ENCODE assay signal across 8 mouse cellular contexts in the genomic region with DNA sequence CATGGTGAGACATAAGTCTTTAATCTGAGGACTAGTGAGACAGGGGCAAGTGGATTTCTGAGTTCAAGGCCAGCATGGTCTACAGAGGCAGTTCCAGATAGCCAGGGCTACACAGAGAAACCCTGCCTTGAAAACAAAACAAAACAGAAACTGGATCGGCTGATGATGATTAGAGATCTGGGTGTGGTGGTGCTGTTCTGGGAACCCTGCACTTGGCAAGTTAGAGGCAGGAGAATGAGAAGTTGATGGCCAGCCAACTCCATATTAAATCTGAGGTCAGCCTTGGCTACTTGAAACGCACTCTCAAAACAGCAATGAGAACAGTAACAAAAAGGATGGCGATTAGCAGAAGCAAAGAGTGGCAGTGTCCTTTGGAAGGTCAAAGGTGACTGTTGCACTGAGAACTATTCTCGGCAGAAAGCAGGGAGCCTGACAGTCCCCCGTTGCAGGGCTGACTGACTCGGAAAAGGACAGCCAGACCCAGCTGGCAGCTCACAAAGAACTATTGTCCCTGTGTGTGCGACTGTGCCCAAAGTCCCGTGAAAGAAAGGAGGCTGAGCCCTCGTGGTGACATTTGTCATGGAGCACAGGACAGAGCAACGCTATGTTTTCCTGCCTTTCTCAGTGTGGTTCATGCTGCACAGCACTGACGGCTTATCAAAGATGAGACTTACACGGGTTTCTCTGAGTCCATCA. TPM values are rescaled to one million over a fixed set of nuclear protein-coding genes. Genes with fewer than 3 reads are reported as not detected.
A peak's percentile ranks its signal among the peaks of the same experiment; 100 is the strongest.
DNase-seq lines count a peak whose midpoint lies in the region; ATAC-seq and TF ChIP-seq lines count a peak whose summit lies in the region.
"Had no signal": no experiment of that assay in that cellular context is flagged by ENCODE, and none has a peak within 500 bp of the region (broad histone marks: within the 10 kb centered on the region; RNA-seq: fewer than 3 reads in every experiment).

No protein-coding gene starts in this region.

- no peak overlapping the region for H3K4me3 ChIP-seq in liver, adult 2 months (ENCODE audit: insufficient read depth, low read depth, low read length)
- H3K4me3 ChIP-seq in embryonic facial prominence, embryonic 14.5 days (ENCODE audit: low read depth, low read length), result no peak overlapping the region
- no peak overlapping the region for H3K4me3 ChIP-seq in stomach, embryonic 16.5 days (replicated peaks; ENCODE audit: low read length)
- H3K4me3 ChIP-seq: lung, embryonic 15.5 days had no signal

- no peaks in the 10 kb centered on the region for H3K36me3 ChIP-seq in liver, adult 2 months (ENCODE audit: control insufficient read depth, insufficient read depth, low read length)
- H3K36me3 ChIP-seq in embryonic facial prominence, embryonic 14.5 days (ENCODE audit: control insufficient read depth, insufficient read depth, low read length), result no peaks in the 10 kb centered on the region
- H3K36me3 ChIP-seq in stomach, embryonic 16.5 days (ENCODE audit: control insufficient read depth, insufficient read depth, low read length), result no peaks in the 10 kb centered on the region
- H3K36me3 ChIP-seq: lung, embryonic 15.5 days had no signal

- peaks cover 5% of the 10 kb centered on the region for H3K4me1 ChIP-seq in liver, adult 2 months (ENCODE audit: control insufficient read depth, insufficient read depth, low read length)
- no peaks in the 10 kb centered on the region for H3K4me1 ChIP-seq in embryonic facial prominence, embryonic 14.5 days (ENCODE audit: control insufficient read depth, insufficient read depth, low read length)
- H3K4me1 ChIP-seq in stomach, embryonic 16.5 days (ENCODE audit: control insufficient read depth, insufficient read depth, low read length), result 0 out of 2 replicates have a peak, but pooled peaks cover 3% of the 10 kb centered on the region
- H3K4me1 ChIP-seq: lung, embryonic 15.5 days had no signal

- H3K4me2 ChIP-seq in embryonic facial prominence, embryonic 14.5 days (ENCODE audit: low read depth, low read length), result no peak overlapping the region
- H3K4me2 ChIP-seq in stomach, embryonic 16.5 days (ENCODE audit: low read depth, low read length), result no peak overlapping the region
- H3K4me2 ChIP-seq: lung, embryonic 15.5 days had no signal

- H3K79me2 ChIP-seq in liver, adult 2 months (ENCODE audit: control insufficient read depth, insufficient read depth, low read length), result no peaks in the 10 kb centered on the region

- H3K9me3 ChIP-seq in embryonic facial prominence, embryonic 14.5 days (ENCODE audit: control insufficient read depth, low read length), result no peaks in the 10 kb centered on the region
- no peaks in the 10 kb centered on the region for H3K9me3 ChIP-seq in stomach, embryonic 16.5 days (replicated peaks; ENCODE audit: control insufficient read depth, low read length)
- H3K9me3 ChIP-seq: lung, embryonic 15.5 days had no signal

- 17% methylated on average over 12 of the region's 12 CpGs for WGBS in liver, adult 2 months
- WGBS in embryonic facial prominence, embryonic 14.5 days, result 15% methylated on average over 12 of the region's 12 CpGs
- WGBS in stomach, embryonic 16.5 days, result 37% methylated on average over 12 of the region's 12 CpGs

- ATAC-seq in embryonic facial prominence, embryonic 14.5 days (ENCODE audit: low read depth), result peak; percentile 63; the same call in 1 of the 2 replicates
- ATAC-seq in stomach, embryonic 16.5 days (ENCODE audit: insufficient read depth, low FRiP score), result peak; percentile 50; the same call in 1 of the 2 replicates

- peak; percentile 34 for DNase-seq in liver, adult 2 months (ENCODE audit: extremely low read depth, low read depth, low spot score)
- no peak for DNase-seq in liver
- peak; percentile 57 for DNase-seq in embryonic facial prominence, embryonic 14.5 days (ENCODE audit: low spot score)
- peak; percentile 35 to 36 for DNase-seq in layer of hippocampus, postnatal 10 days (ENCODE audit: low spot score in 2 of 2)
- DNase-seq in lung, postnatal 14 days, result no peak
- DNase-seq in natural killer cell, adult 2 months (ENCODE audit: low spot score in 2 of 2), result no peak

- no peak for TF ChIP-seq CTCF in liver, adult 2 months (IDR thresholded peaks at IDR 0.05; ENCODE audit: low read depth, low read length)

- H3K27me3 ChIP-seq in liver, adult 2 months (ENCODE audit: control insufficient read depth, insufficient read depth, low read length), result no peaks in the 10 kb centered on the region
- no peaks in the 10 kb centered on the region for H3K27me3 ChIP-seq in embryonic facial prominence, embryonic 14.5 days (replicated peaks; ENCODE audit: control insufficient read depth, insufficient read depth, low read length)
- no peaks in the 10 kb centered on the region for H3K27me3 ChIP-seq in stomach, embryonic 16.5 days (ENCODE audit: control insufficient read depth, insufficient read depth, low read length)
- H3K27me3 ChIP-seq: lung, embryonic 15.5 days had no signal

- peak overlapping the region; percentile 19; the same call in 1 of the 2 replicates for H3K27ac ChIP-seq in liver, adult 2 months (replicated peaks; ENCODE audit: insufficient read depth, low read depth, low read length)
- no peak overlapping the region for H3K27ac ChIP-seq in embryonic facial prominence, embryonic 14.5 days (replicated peaks; ENCODE audit: low read depth, low read length)
- H3K27ac ChIP-seq in stomach, embryonic 16.5 days (ENCODE audit: low read length), result no peak overlapping the region
- H3K27ac ChIP-seq: lung, embryonic 15.5 days had no signal

- TF ChIP-seq POLR2A in liver, adult 2 months (IDR thresholded peaks at IDR 0.05; ENCODE audit: extremely low read depth, insufficient read depth, low read length), result no peak

- peak overlapping the region; percentile 30; the same call in 1 of the 2 replicates for H3K9ac ChIP-seq in liver, adult 2 months (ENCODE audit: low read depth, low read length)
- no peak overlapping the region for H3K9ac ChIP-seq in embryonic facial prominence, embryonic 14.5 days (ENCODE audit: low read depth, low read length)
- H3K9ac ChIP-seq in stomach, embryonic 16.5 days (ENCODE audit: low read length), result no peak overlapping the region
- H3K9ac ChIP-seq: lung, embryonic 15.5 days had no signal

RNA-seq across cellular contexts. Expression of a gene that starts 12.6 kb away (rescaled TPM):
- 9.7 and 10.2 TPM in 2 replicates for total RNA-seq in liver, adult 2 months (2014; rRNA removed)
- 9.3 and 12.8 TPM in 2 replicates for polyA plus RNA-seq in liver, adult 2 months (2012; rRNA removed)
- 17.3 and 18.0 TPM in 2 replicates for polyA plus RNA-seq in embryonic facial prominence, embryonic 14.5 days (2014; fragmentation: Nextera tagmentation; extraction: Ambion mirVana)
- 10 to 100 TPM in 1 of 2 experiments, 1 to 10 TPM in 1; 9.5 to 11.3 TPM for total RNA-seq in layer of hippocampus, postnatal 10 days (2021)
- polyA plus RNA-seq in stomach, embryonic 16.5 days (2015; fragmentation: Nextera tagmentation; extraction: Ambion mirVana), result 28.0 and 28.3 TPM in 2 replicates

RNA-seq across cellular contexts. Expression of a gene that starts 44.1 kb away (rescaled TPM):
- 0.27 and 0.37 TPM in 2 replicates for total RNA-seq in liver, adult 2 months (2014; rRNA removed)
- polyA plus RNA-seq in liver, adult 2 months (2012; rRNA removed), result 0.05 and 0.06 TPM in 2 replicates
- polyA plus RNA-seq in embryonic facial prominence, embryonic 14.5 days (2014; fragmentation: Nextera tagmentation; extraction: Ambion mirVana), result 8.0 and 9.5 TPM in 2 replicates
- 10 to 100 TPM; 23.0 to 28.1 TPM for total RNA-seq in layer of hippocampus, postnatal 10 days (2021)
- 6.6 and 7.7 TPM in 2 replicates for polyA plus RNA-seq in stomach, embryonic 16.5 days (2015; fragmentation: Nextera tagmentation; extraction: Ambion mirVana)

Comparison
In these comparisons a context has a peak if more than half of its experiments do, and no peak if none do; other contexts are left out.
1. DNase-seq: peak in liver, adult 2 months (single experiment), embryonic facial prominence, embryonic 14.5 days (single experiment) and layer of hippocampus, postnatal 10 days (2 of 2); none in liver (single experiment), lung, postnatal 14 days (single experiment) and natural killer cell, adult 2 months (0 of 2).